Mouse (Mus musculus): ENCODE data around the gene Gtf2e1.

DNA sequence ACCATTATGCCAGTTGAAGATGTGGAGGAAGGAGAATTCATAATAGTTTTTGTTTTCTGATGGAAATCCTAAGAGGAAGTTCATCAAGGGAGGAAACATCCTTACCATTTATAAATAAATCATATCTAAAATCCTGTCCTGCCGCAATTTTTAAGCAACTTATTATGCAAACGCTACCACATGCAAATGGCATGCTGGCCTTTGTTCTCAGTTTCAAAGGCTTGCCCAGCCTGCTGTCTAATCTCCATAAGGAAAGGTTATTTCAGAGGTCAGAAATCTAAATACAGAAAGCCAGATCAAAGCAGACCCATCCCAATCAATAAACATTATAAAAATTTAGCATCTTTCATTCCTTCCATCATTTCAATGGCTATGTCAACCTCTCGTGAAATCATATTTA lies 42.3 kb upstream of the Gtf2e1 start:
- no peak for TF ChIP-seq GATA1 (IDR thresholded peaks at IDR 0.05; ENCODE audit: borderline replicate concordance, low read length)
- TF ChIP-seq FLI1 (IDR thresholded peaks at IDR 0.05; ENCODE audit: low read length), result no peak
